Mouse (Mus musculus) left cerebral cortex, adult 11 months (tissue): ENCODE measurements around the gene Drap1.

ENCODE experiments used
- DNase-seq: peaks from one replicate; pipeline ENCODE4 v3.0.0; 2022; ENCODE audit warnings: low spot score

Drap1 gene

GRCm38 (mm10) chr19:5448354-5449150, 23.8 kb upstream of the Drap1 start:
- no peak for DNase-seq

- DNase-seq = no peak
These were observed 23.0 kb upstream of the Drap1 start, which contains the start of gene Fosl1 for GRCm38 (mm10) chr19:5447515-5448353. TSS of gene Fosl1 (plus strand) at chr19:5447547.

GRCm38 (mm10) chr19:5445747-5446146, 21.0 kb upstream of the Drap1 start:
- DNase-seq = no peak

- no peak for DNase-seq
These were observed 20.2 kb upstream of the Drap1 start for GRCm38 (mm10) chr19:5444954-5445353.

- DNase-seq = no peak
These were observed 19.7 kb upstream of the Drap1 start for GRCm38 (mm10) chr19:5444371-5444908.

GRCm38 (mm10) chr19:5433951-5434350, 9.2 kb upstream of the Drap1 start:
- no peak for DNase-seq

GRCm38 (mm10) chr19:5432992-5433852, 8.4 kb upstream of the Drap1 start:
- DNase-seq = no peak

GRCm38 (mm10) chr19:5431911-5432464, 7.2 kb upstream of the Drap1 start:
- no peak for DNase-seq

- DNase-seq = no peak
These were observed 5.6 kb upstream of the Drap1 start for GRCm38 (mm10) chr19:5430408-5430807.

- DNase-seq = no peak
These were observed 5.0 kb upstream of the Drap1 start for GRCm38 (mm10) chr19:5429806-5430205.

GRCm38 (mm10) chr19:5429219-5429618, 4.4 kb upstream of the Drap1 start:
- DNase-seq = no peak

- DNase-seq = no peak
These were observed 3.3 kb upstream of the Drap1 start for GRCm38 (mm10) chr19:5428083-5428482.

- DNase-seq = no peak
These were observed 2.0 kb upstream of the Drap1 start for GRCm38 (mm10) chr19:5426640-5427290.

- no peak for DNase-seq
These were observed 1.3 kb upstream of the Drap1 start for GRCm38 (mm10) chr19:5425906-5426565.

- DNase-seq = no peak
These were observed 542 bp downstream of the Drap1 start for GRCm38 (mm10) chr19:5424092-5424781.

- DNase-seq = no peak
These were observed 1.2 kb downstream of the Drap1 start for GRCm38 (mm10) chr19:5423561-5423960.

- no peak for DNase-seq
These were observed 1.8 kb downstream of the Drap1 start for GRCm38 (mm10) chr19:5422895-5423443.

- DNase-seq = no peak
These were observed 2.5 kb downstream of the Drap1 start for GRCm38 (mm10) chr19:5422267-5422666.

GRCm38 (mm10) chr19:5421784-5422183, 3.0 kb downstream of the Drap1 start:
- no peak for DNase-seq

- no peak for DNase-seq
These were observed 4.2 kb downstream of the Drap1 start for GRCm38 (mm10) chr19:5420579-5420978.
